Mouse (Mus musculus): ENCODE measurements around the gene Cds1. TPM values are rescaled to one million over a fixed set of nuclear protein-coding genes. Genes with fewer than 3 reads are reported as not detected.

The Cds1 gene
- polyA plus RNA-seq, 1 experiment = 0.76 TPM

- H3K4me1 ChIP-seq = no peaks in the 10 kb centered on the region
- H3K36me3 ChIP-seq (replicated peaks; ENCODE audit: low read length) = peaks cover 95% of the 10 kb centered on the region
- no peaks in the 10 kb centered on the region for H3K9me3 ChIP-seq
- no peaks in the 10 kb centered on the region for H3K27me3 ChIP-seq (replicated peaks)
- TF ChIP-seq GATA1 (IDR thresholded peaks at IDR 0.05; ENCODE audit: borderline replicate concordance, low read length) (no peak), FLI1 (IDR thresholded peaks at IDR 0.05; ENCODE audit: low read length) (no peak)
- H3K4me3 ChIP-seq (replicated peaks) = no peak overlapping the region
Observed at GRCm38 (mm10) chr5:101855475-101855874, 90.5 kb downstream of the Cds1 start.

GRCm38 (mm10) chr5:101858891-101859436 is 94.0 kb downstream of the Cds1 start:
- Histone ChIP-seq H3K36me3 (replicated peaks; ENCODE audit: low read length) (peaks cover 95% of the 10 kb centered on the region), H3K4me1 (peaks cover under 1% of the 10 kb centered on the region; the same call in 1 of the 2 replicates), H3K9me3 (no peaks in the 10 kb centered on the region), H3K4me3 (replicated peaks) (no peak overlapping the region), H3K27me3 (replicated peaks) (no peaks in the 10 kb centered on the region)
- TF ChIP-seq GATA1 (IDR thresholded peaks at IDR 0.05; ENCODE audit: borderline replicate concordance, low read length) (no peak), FLI1 (IDR thresholded peaks at IDR 0.05; ENCODE audit: low read length) (no peak)

- Histone ChIP-seq H3K4me1 (peaks cover 3% of the 10 kb centered on the region; the same call in 1 of the 2 replicates), H3K36me3 (replicated peaks; ENCODE audit: low read length) (peaks cover 95% of the 10 kb centered on the region), H3K9me3 (no peaks in the 10 kb centered on the region), H3K4me3 (replicated peaks) (no peak overlapping the region), H3K27me3 (replicated peaks) (no peaks in the 10 kb centered on the region)
- TF ChIP-seq FLI1 (IDR thresholded peaks at IDR 0.05; ENCODE audit: low read length) = no peak
- no peak for TF ChIP-seq GATA1 (IDR thresholded peaks at IDR 0.05; ENCODE audit: borderline replicate concordance, low read length)
Observed at GRCm38 (mm10) chr5:101861786-101862571, 97.0 kb downstream of the Cds1 start.

GRCm38 (mm10) chr5:101862651-101863050 is 97.7 kb downstream of the Cds1 start:
- Histone ChIP-seq H3K36me3 (replicated peaks; ENCODE audit: low read length) (peaks cover 95% of the 10 kb centered on the region), H3K4me3 (replicated peaks) (no peak overlapping the region), H3K27me3 (replicated peaks) (no peaks in the 10 kb centered on the region), H3K9me3 (no peaks in the 10 kb centered on the region), H3K4me1 (peaks cover 3% of the 10 kb centered on the region; the same call in 1 of the 2 replicates)
- TF ChIP-seq FLI1 (IDR thresholded peaks at IDR 0.05; ENCODE audit: low read length) (no peak), GATA1 (IDR thresholded peaks at IDR 0.05; ENCODE audit: borderline replicate concordance, low read length) (no peak)

- TF ChIP-seq GATA1 (IDR thresholded peaks at IDR 0.05; ENCODE audit: borderline replicate concordance, low read length) (no peak), FLI1 (IDR thresholded peaks at IDR 0.05; ENCODE audit: low read length) (no peak)
- Histone ChIP-seq H3K4me1 (peaks cover 3% of the 10 kb centered on the region; the same call in 1 of the 2 replicates), H3K36me3 (replicated peaks; ENCODE audit: low read length) (peaks cover 95% of the 10 kb centered on the region), H3K4me3 (replicated peaks) (no peak overlapping the region), H3K27me3 (replicated peaks) (no peaks in the 10 kb centered on the region), H3K9me3 (no peaks in the 10 kb centered on the region)
Observed at GRCm38 (mm10) chr5:101863946-101864345, 99.0 kb downstream of the Cds1 start.

GRCm38 (mm10) chr5:101866722-101867121 is 101.8 kb downstream of the Cds1 start:
- H3K27me3 ChIP-seq (replicated peaks) = no peaks in the 10 kb centered on the region
- no peak for TF ChIP-seq FLI1 (IDR thresholded peaks at IDR 0.05; ENCODE audit: low read length)
- TF ChIP-seq GATA1 (IDR thresholded peaks at IDR 0.05; ENCODE audit: borderline replicate concordance, low read length) = no peak
- peaks cover 98% of the 10 kb centered on the region for H3K36me3 ChIP-seq (replicated peaks; ENCODE audit: low read length)
- peaks cover 4% of the 10 kb centered on the region; the same call in 1 of the 2 replicates for H3K9me3 ChIP-seq
- H3K4me1 ChIP-seq = peaks cover 3% of the 10 kb centered on the region; the same call in 1 of the 2 replicates
- H3K4me3 ChIP-seq (replicated peaks) = no peak overlapping the region

Other genes with a start within 250 kb of the Cds1 start
- gene Nkx6-1, start 100.1 kb upstream of the Cds1 start, polyA plus RNA-seq (2012; ENCODE audit: insufficient read depth, low replicate concordance) = 0.21 TPM in 1 of 2 replicates, not detected in the other